Mouse (Mus musculus) forebrain, embryonic 16.5 days (tissue): ENCODE data around the gene Sppl2b. TPM values are rescaled to one million over a fixed set of nuclear protein-coding genes. Genes with fewer than 3 reads are reported as not detected.

Experiments used
- ATAC-seq: fragments of 200-750 bp; cut with Nextera tagmentation; 2 replicates; pipeline ENCODE4 v1.8.0; 2017; ENCODE audit warnings: mild to moderate bottlenecking, moderate library complexity
- H3K27ac ChIP-seq: fragments of 300-500 bp; sonication (generic); 2 replicates; pipeline ENCODE4 v1.5.1; 2014; ENCODE audit warnings: low read length, control low read depth
- H3K27me3 ChIP-seq: fragments of 300-500 bp; sonication (generic); replicated peaks from 2 replicates; pipeline ENCODE4 v1.6.1; 2014; ENCODE audit warnings: low read length; ENCODE audit not compliant: control insufficient read depth, insufficient read depth
- H3K36me3 ChIP-seq: fragments of 300-500 bp; sonication (generic); 2 replicates; pipeline ENCODE4 v1.6.1; 2014; ENCODE audit not compliant: control insufficient read depth, insufficient read depth
- H3K4me1 ChIP-seq: fragments of 300-500 bp; sonication (generic); replicated peaks from 2 replicates; pipeline ENCODE4 v1.6.1; 2014; ENCODE audit warnings: low read length; ENCODE audit not compliant: control insufficient read depth, insufficient read depth
- H3K4me2 ChIP-seq: fragments of 300-500 bp; sonication (generic); 2 replicates; pipeline ENCODE4 v1.6.1; 2014; ENCODE audit warnings: mild to moderate bottlenecking, low read length, control low read depth
- H3K4me3 ChIP-seq: fragments of 300-500 bp; sonication (generic); replicated peaks from 2 replicates; pipeline ENCODE4 v1.5.1; 2014; ENCODE audit warnings: mild to moderate bottlenecking, low read length, control low read depth
- H3K9ac ChIP-seq: fragments of 300-500 bp; sonication (generic); replicated peaks from 2 replicates; pipeline ENCODE4 v1.6.1; 2014; ENCODE audit warnings: low read depth, low read length, control low read depth
- H3K9me3 ChIP-seq: fragments of 300-500 bp; sonication (generic); 2 replicates; pipeline ENCODE4 v1.6.1; 2016; ENCODE audit warnings: low read length; ENCODE audit not compliant: control insufficient read depth
- WGBS: fragments of 180-500 bp; shearing (Covaris S2); extraction: QIAGEN DNeasy Blood & Tissue Kit; methylation state at CpG from one replicate; pipeline ENCODE4 v1.1.7; 2014; 5-methylcytosine and 5-hydroxymethylcytosine counted together
- polyA plus RNA-seq: library from polyadenylated mRNA; unstranded; fragments of >200 nt; fragmentation: Nextera tagmentation; extraction: Ambion mirVana; gene quantifications from 2 replicates; pipeline ENCODE4 v1.2.1, GENCODE M21; 2015

Gene Sppl2b
- polyA plus RNA-seq, 1 experiment from 2014 or later = 78.6 TPM

DNA sequence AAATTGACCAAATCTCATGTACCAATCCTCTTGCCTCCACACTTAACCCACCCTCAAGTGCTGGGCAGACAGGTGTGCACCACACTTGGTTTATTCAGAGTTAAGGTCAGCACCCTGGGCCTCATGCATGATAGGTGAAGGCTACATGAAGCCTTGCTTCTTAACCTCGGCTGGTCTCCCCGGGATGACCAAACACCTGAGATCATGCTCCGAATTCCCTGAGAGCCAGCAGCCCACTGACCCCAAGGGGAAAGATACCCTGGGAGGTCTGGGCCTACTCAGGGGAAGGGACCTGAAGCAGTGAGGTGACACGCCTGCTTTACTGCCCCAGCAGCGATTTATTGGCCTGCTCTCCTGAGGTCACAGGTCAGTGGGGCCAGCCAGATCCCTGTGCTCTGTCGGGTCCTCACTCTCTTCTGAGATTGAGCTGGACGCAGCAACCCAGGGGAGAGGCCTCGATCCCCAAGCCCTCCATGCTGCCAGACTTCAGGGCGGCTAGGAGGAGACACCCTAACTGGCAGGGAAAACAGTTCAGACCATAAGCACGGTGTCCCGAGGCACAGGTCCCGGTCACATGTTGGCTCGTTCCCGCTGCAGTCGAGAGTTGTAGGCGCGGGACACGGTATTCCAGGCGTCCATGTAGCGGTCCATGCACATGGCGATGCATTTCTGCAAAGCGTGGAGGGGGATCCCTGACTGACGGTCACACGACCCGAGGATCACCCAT, 44.7 kb downstream of the Sppl2b start:
- H3K4me1 ChIP-seq = peaks cover 14% of the 10 kb centered on the region
- no peak; the same call in 1 of the 2 replicates for ATAC-seq
- no peaks in the 10 kb centered on the region for H3K27me3 ChIP-seq
- 16% methylated on average over 25 of the region's 25 CpGs for WGBS
- peaks cover 14% of the 10 kb centered on the region for H3K36me3 ChIP-seq
- H3K4me2 ChIP-seq = peak overlapping the region; percentile 91
- no peaks in the 10 kb centered on the region for H3K9me3 ChIP-seq
- peak overlapping the region; percentile 88 for H3K27ac ChIP-seq
- H3K4me3 ChIP-seq = peak overlapping the region; percentile 92
- H3K9ac ChIP-seq = peak overlapping the region; percentile 87

DNA sequence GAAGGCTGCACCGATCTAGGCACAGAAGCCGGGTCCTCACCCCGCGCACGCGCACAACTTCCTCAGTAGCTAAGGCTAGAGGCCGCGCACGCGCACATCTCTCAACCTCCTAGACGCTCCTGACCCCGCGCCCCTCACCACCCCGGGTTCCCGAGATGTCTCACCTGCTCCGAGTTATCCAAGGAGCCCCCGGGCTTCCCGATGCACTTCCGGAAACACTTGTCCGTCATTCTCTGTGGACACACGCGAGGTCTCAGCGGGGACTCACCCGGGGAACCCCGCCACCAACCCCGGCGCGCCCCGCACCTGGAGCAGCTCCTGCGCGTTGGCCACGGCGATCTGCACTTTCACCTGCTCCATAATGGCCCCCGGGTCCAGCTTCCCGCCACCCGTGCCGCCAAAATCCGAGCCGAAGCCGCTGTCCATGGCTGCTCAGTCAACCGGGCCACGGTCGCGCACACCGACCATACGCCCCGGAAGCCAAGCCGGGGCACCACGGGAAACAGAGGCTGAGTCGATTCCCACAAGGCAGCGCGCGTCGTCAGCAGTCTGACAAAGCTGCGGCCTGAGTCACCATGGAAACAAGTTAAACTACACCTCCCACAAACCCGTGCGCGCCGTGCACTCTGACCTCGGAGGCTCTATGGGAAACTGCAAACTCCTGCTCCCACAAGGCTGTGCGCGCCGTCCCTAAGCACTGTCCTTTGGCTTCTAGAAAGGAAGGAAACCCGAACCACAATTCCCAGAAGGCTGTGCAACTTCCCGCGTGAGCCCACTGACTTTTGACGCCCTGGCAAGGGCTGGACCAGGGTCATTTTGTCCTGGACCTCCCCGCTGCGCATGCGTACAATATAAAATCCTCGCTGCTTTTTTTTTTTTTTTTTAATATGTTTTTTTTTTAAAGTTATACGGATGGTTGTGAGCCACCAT, 45.5 kb downstream of the Sppl2b start, which contains the start of gene Timm13:
Timm13 (minus strand) TSS at position 652 of the 930 bp plus-strand sequence.
- under 1% methylated on average over 72 of the region's 72 CpGs for WGBS
- Histone ChIP-seq H3K4me1 (peaks cover 14% of the 10 kb centered on the region), H3K9ac (peak within 1 kb of the TSS; percentile 87), H3K4me3 (peak within 1 kb of the TSS; percentile 92), H3K36me3 (peaks cover 18% of the 10 kb centered on the region), H3K4me2 (peak within 1 kb of the TSS; percentile 91), H3K27me3 (no peaks in the 10 kb centered on the region), H3K27ac (peak within 1 kb of the TSS; percentile 88), H3K9me3 (no peaks in the 10 kb centered on the region)
- ATAC-seq = peak; percentile 96

DNA sequence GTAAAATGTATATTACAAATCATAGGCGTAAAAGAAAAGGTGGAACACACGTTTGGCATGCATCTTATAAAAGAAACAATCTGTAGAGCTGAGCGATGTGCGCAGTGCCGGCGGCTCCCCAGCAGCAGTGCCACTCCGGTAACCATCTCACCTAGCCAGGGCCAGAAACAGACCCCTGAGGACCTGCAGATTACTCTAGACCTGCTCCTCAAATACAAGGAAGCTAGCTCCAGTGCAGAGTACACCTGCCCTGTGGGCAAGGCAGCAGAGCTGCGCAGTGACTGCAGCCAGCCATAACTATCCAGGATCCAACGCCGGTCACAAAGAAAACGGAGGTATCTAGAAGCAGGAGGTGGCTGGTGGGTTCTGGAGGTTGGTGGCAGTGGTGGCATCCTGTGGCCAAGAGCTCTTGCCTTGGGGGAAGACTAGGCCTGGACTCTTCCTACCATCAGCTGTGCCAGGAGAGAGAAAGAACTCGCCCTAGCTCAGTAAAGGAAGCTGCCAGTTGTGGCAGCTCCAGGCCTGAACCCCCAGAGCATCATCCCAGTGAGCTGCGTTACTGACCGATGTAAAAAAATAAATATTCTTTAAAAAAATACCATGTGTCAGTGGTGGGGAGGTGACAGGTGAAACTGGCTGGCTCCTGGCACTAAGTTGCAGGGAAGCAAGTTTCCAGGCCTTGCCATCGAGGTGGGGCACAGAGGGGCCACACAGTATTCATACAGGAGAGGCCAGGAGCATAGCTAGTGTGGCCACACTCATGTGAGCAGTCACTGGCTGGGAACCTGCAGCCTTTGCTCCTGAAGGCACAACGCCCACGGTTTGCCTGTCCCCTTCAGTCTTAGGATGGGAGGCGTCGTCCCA, 46.6 kb downstream of the Sppl2b start:
- Histone ChIP-seq H3K4me1 (peaks cover 14% of the 10 kb centered on the region), H3K9me3 (no peaks in the 10 kb centered on the region), H3K27me3 (no peaks in the 10 kb centered on the region), H3K36me3 (peaks cover 27% of the 10 kb centered on the region), H3K9ac (no peak overlapping the region), H3K27ac (no peak overlapping the region), H3K4me3 (no peak overlapping the region), H3K4me2 (peak overlapping the region; percentile 40)
- no peak for ATAC-seq
- 91% methylated on average over 19 of the region's 19 CpGs for WGBS

DNA sequence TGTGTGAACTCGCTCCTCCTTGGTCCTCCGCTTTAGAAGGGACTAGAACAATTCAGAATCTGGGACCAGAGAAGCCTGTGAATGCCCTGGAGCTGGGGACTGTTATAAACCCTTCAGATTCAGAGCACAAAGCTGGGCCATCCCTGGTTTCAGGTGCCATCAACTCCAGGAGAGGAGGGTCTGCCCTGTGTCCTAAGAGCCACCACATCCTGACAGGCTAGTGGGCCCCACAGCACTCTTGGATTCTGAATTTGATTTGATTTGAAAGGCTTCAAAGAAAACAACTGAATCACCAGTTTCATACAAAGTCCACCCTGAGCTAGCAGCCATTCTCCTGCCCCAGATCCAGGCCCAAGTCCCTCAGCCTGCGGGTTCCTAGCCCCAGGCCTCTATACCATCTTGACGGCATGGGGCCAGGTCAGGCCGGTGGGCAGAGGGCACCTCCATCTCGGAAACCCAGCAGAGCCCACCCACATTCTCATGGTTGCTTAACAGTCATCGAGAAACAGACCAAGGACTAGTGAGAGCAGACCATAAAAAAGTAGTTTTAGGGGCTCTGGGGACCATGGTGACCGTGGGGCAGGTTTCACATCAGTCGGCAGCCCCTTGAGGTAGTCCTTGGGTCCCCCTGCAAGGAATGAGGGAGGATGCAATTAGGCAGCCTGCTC, 47.3 kb downstream of the Sppl2b start:
- Histone ChIP-seq H3K27me3 (no peaks in the 10 kb centered on the region), H3K4me3 (no peak overlapping the region), H3K27ac (no peak overlapping the region), H3K36me3 (peaks cover 27% of the 10 kb centered on the region), H3K9ac (no peak overlapping the region), H3K4me2 (no peak overlapping the region), H3K9me3 (no peaks in the 10 kb centered on the region), H3K4me1 (peaks cover 14% of the 10 kb centered on the region)
- 94% methylated on average over 9 of the region's 9 CpGs for WGBS
- no peak for ATAC-seq

DNA sequence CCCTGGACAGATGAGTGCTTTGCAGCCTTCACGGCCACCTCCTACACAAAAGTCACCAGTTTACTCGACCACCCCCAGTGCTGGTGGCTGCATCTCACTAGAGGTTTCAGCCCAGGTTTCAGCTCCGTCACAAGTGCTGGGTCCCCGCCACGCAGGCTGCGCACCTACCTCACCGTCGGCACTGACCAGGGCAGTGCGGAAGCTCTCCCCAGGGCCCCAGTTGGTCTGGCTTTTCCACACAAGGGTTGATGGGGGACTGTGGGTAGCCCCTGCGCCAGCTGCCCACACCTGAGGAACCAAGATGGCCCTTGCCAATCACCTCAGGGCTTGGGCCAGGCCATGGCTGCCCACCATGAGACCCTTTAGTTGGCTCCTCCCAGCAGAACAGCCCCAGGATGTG, 48.2 kb downstream of the Sppl2b start:
- H3K36me3 ChIP-seq = peaks cover 27% of the 10 kb centered on the region

DNA sequence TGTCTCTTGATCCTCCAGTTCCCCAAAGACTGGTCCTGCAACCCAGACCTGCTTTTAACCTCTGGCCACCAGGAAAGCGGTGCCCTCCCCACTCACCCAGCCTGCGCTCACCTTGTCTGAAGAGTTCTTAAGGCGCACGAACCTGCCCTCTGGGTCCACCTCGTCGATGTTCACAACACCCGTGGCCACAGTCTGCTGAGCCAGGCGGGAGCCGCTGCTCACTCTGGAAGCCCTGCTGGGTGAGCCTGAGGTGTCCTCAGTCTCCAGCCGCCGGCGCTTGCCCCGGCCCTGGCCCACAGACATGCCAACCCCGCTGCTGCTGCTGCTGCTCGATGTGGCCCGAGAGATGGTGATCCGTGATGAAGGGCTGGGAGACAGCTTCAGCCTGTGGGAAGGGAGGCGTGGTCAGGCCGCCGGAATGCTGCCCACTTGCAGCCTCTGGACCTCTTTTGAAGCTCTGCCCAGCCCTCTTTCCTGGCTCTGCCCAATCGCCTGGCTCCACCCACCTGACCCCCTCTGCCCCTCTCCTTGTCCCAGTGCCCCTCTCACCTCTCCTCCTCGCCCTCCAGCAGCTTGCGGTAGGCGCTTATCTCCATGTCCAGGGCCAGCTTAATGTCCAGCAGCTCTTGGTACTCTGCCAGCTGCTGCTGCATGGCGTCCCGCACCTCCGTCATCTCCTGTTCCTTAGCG, 49.1 kb downstream of the Sppl2b start:
- no peak overlapping the region for H3K4me2 ChIP-seq
- H3K4me1 ChIP-seq = peaks cover 9% of the 10 kb centered on the region
- peaks cover 28% of the 10 kb centered on the region for H3K36me3 ChIP-seq
- no peaks in the 10 kb centered on the region for H3K9me3 ChIP-seq
- no peak for ATAC-seq
- H3K27ac ChIP-seq = no peak overlapping the region
- WGBS = 88% methylated on average over 28 of the region's 28 CpGs
- H3K4me3 ChIP-seq = no peak overlapping the region
- H3K9ac ChIP-seq = no peak overlapping the region
- H3K27me3 ChIP-seq = no peaks in the 10 kb centered on the region

More for the DNA sequence above, 48.2 kb downstream of the Sppl2b start:
- Histone ChIP-seq H3K4me2 (no peak overlapping the region), H3K27ac (no peak overlapping the region), H3K9ac (no peak overlapping the region), H3K4me1 (peaks cover 12% of the 10 kb centered on the region), H3K9me3 (no peaks in the 10 kb centered on the region), H3K4me3 (no peak overlapping the region), H3K27me3 (no peaks in the 10 kb centered on the region)
- 92% methylated on average over 10 of the region's 10 CpGs for WGBS
- no peak for ATAC-seq

DNA sequence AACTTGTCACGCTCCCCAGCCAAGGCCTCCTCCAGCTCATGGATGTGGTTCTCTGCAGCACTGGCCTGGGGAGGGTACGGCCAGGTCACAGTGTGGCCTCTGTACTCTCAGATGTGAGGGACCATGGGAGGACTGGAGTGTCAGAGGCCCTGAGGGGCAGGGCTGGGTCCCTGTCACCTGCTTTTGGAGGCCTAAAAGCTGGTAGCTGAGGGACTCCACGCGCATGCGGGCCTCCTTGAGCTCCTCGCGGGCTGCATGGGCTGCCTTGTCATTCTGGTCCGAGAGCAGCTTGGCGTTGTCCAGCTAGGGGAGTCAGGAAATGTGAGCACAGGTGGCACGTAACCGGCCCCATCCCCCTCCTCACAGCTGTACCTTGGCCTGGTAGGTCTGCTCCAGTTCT, 49.6 kb downstream of the Sppl2b start:
- Histone ChIP-seq H3K4me1 (peaks cover 3% of the 10 kb centered on the region), H3K27ac (no peak overlapping the region), H3K4me2 (no peak overlapping the region), H3K9me3 (no peaks in the 10 kb centered on the region), H3K9ac (no peak overlapping the region), H3K27me3 (no peaks in the 10 kb centered on the region), H3K4me3 (no peak overlapping the region), H3K36me3 (peaks cover 29% of the 10 kb centered on the region)
- WGBS = 92% methylated on average over 11 of the region's 11 CpGs
- ATAC-seq = no peak
